Mouse (Mus musculus) kidney, embryonic 16.5 days (tissue): Measurements from ENCODE around the gene Lrrc37a. TPM values are rescaled to one million over a fixed set of nuclear protein-coding genes. Genes with fewer than 3 reads are reported as not detected.
"Not testable (repeated sequence)": the region's sequence is repeated elsewhere in the genome, so short reads cannot be mapped to it uniquely, and the experiment has no call there.

Experiments used
- ATAC-seq: fragments of 200-750 bp; cut with Nextera tagmentation; 2 replicates; pipeline ENCODE4 v1.8.0; 2017; ENCODE audit warnings: moderate TSS enrichment; ENCODE audit not compliant: low FRiP score, low TSS enrichment
- H3K27ac ChIP-seq: fragments of 300-500 bp; sonication (generic); 2 replicates; pipeline ENCODE4 v1.5.1; 2014; ENCODE audit warnings: low read length
- H3K27me3 ChIP-seq: fragments of 300-500 bp; sonication (generic); 2 replicates; pipeline ENCODE4 v1.6.1; 2014; ENCODE audit warnings: low read length, control low read depth, mixed read lengths; ENCODE audit not compliant: insufficient read depth
- H3K36me3 ChIP-seq: fragments of 300-500 bp; sonication (generic); 2 replicates; pipeline ENCODE4 v1.6.1; 2014; ENCODE audit warnings: low read length, control low read depth, mixed read lengths; ENCODE audit not compliant: insufficient read depth
- H3K4me1 ChIP-seq: fragments of 300-500 bp; sonication (generic); 2 replicates; pipeline ENCODE4 v1.6.1; 2014; ENCODE audit warnings: low read length, control low read depth, mixed read lengths; ENCODE audit not compliant: insufficient read depth
- H3K4me2 ChIP-seq: fragments of 300-500 bp; sonication (generic); replicated peaks from 2 replicates; pipeline ENCODE4 v1.6.1; 2014; ENCODE audit warnings: low read depth, low read length
- H3K4me3 ChIP-seq: fragments of 300-500 bp; sonication (generic); 2 replicates; pipeline ENCODE4 v1.5.1; 2014; ENCODE audit warnings: mild to moderate bottlenecking, low read length
- H3K9ac ChIP-seq: fragments of 300-500 bp; sonication (generic); replicated peaks from 2 replicates; pipeline ENCODE4 v1.6.1; 2014; ENCODE audit warnings: low read length
- H3K9me3 ChIP-seq: fragments of 300-500 bp; sonication (generic); 2 replicates; pipeline ENCODE4 v1.6.1; 2016; ENCODE audit warnings: low read length, control low read depth
- WGBS: fragments of 180-500 bp; shearing (Covaris S2); extraction: QIAGEN DNeasy Blood & Tissue Kit; methylation state at CpG from one replicate; pipeline ENCODE4 v1.1.7; 2014; 5-methylcytosine and 5-hydroxymethylcytosine counted together
- polyA plus RNA-seq: library from polyadenylated mRNA; unstranded; fragments of >200 nt; fragmentation: Nextera tagmentation; extraction: Ambion mirVana; gene quantifications from 2 replicates; pipeline ENCODE4 v1.2.1, GENCODE M21; 2015

The Lrrc37a gene
- not detected in 2 replicates for polyA plus RNA-seq

DNA sequence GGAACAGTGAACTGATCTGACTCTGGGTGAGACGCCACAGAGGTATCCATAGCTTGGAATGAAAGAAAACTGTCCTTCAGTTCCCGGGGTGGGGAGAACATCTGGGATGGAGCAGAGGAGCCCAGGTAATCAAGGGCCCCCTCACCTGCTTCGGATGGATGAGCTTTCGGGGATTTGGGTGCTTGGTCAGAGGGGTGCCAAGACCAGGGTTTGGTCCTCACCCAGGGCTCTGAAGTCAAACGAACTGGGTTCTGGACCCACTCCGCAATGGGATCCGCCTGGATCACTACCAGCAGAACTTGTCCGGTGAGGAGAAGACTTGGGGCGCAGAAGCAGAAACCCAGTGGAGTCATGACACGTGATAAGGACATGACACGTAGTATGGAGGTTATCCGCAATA is at the start of gene Lrrc37a:
Gene Lrrc37a (minus strand): TSS at position 101 of the 400 bp plus-strand sequence.
- WGBS = 90% methylated on average over 12 of the region's 12 CpGs
- peaks cover 4% of the 10 kb centered on the region; the same call in 1 of the 2 replicates for H3K27me3 ChIP-seq
- no peak within 1 kb of the TSS for H3K27ac ChIP-seq
- H3K4me3 ChIP-seq = no peak within 1 kb of the TSS
- no peak within 1 kb of the TSS for H3K9ac ChIP-seq
- H3K9me3 ChIP-seq = no peaks in the 10 kb centered on the region
- no peaks in the 10 kb centered on the region for H3K36me3 ChIP-seq
- no peak within 1 kb of the TSS for H3K4me2 ChIP-seq
- no peak for ATAC-seq
- H3K4me1 ChIP-seq = no peaks in the 10 kb centered on the region

DNA sequence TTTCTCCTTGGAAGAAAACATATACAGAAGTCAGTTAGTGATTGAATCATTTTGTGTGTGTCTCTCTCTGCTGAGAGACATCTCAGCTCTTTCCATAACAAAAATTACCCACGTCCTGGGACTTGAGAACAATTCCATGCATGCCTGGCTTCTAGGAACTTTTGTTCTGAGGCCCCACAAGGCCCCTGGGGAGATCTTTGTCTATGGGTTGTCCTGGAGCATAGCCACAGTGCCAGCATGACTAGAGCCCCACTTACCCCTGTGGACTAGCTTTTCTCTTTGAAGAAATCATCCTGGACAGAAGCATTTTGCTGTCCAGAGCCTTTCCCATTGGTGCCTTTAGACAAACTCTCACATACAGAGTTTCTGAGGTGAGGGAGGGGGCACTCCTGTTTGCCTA is 30.6 kb upstream of the Lrrc37a start:
- not testable (repeated sequence) for H3K4me3 ChIP-seq, H3K9me3 ChIP-seq, H3K27ac ChIP-seq, H3K4me1 ChIP-seq, H3K4me2 ChIP-seq, ATAC-seq, H3K36me3 ChIP-seq, H3K9ac ChIP-seq, H3K27me3 ChIP-seq
- 18% methylated on average over 1 of the region's 1 CpGs for WGBS

DNA sequence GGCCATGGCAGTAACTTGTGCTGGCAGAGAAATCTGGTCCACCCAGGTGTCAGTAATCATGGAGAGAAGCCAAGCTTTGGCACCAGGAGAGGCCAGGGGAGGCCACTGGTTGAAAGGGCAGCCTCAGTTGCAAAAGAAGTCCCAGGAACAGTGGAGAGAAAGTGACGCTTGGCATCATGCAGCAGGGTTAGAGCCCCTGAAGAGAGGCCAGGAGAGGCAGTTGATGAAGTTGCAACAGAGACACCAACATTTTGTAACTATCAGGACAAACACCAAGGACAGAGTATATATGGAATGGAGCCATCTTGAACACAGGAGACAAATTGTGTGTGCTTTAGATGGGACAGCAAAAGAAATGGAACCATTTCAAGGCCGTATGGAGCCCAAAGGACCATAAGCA is 7.7 kb upstream of the Lrrc37a start:
- no peak overlapping the region for H3K27ac ChIP-seq
- H3K4me2 ChIP-seq = no peak overlapping the region
- no peaks in the 10 kb centered on the region for H3K27me3 ChIP-seq
- H3K36me3 ChIP-seq = no peaks in the 10 kb centered on the region
- H3K4me1 ChIP-seq = no peaks in the 10 kb centered on the region
- no peak for ATAC-seq
- no peak overlapping the region for H3K9ac ChIP-seq
- peaks cover 2% of the 10 kb centered on the region; the same call in 1 of the 2 replicates for H3K9me3 ChIP-seq
- WGBS = 88% methylated on average over 2 of the region's 2 CpGs
- no peak overlapping the region for H3K4me3 ChIP-seq

DNA sequence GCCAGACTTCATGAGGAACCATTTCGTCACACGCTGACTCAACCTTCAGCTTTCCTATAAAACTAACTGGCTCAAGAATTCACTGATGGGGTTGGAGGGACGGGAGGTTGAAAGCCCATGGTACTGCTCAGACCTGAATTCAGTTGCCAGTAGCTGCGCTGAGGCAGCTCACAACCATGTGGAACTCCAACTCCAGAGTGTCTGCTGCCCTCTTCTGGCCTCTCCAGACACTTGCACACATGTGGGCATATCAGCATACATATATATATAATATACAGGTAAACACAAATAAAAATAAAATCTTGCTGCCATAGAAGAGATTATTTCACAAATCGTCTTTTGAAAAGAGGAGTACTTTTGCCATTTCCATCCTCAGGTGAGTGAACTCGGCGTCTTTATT is 40.0 kb downstream of the Lrrc37a start:
- H3K27me3 ChIP-seq = no peaks in the 10 kb centered on the region
- WGBS = 67% methylated on average over 7 of the region's 7 CpGs
- H3K4me2 ChIP-seq = no peak overlapping the region
- H3K4me1 ChIP-seq = no peaks in the 10 kb centered on the region
- no peaks in the 10 kb centered on the region for H3K36me3 ChIP-seq
- no peaks in the 10 kb centered on the region for H3K9me3 ChIP-seq
- H3K27ac ChIP-seq = no peak overlapping the region
- no peak overlapping the region for H3K4me3 ChIP-seq
- no peak overlapping the region for H3K9ac ChIP-seq
- no peak for ATAC-seq

DNA sequence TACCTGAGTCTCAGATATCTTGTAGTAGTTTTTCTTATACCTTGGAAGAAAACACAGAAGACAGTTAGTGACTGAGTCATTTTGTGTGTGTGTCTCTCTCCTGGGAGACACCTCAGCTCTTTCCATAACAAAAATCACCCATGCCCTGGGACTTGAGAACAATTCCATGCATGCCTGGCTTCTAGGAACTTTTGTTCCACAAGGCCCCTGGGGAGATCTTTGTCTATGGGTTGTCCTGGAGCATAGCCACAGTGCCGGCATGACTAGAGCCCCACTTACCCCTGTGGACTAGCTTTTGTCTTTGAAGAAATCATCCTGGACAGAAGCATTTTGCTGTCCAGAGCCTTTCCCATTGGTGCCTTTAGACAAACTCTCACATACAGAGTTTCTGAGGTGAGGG is 53.3 kb downstream of the Lrrc37a start:
- H3K9ac ChIP-seq, H3K36me3 ChIP-seq, H3K4me2 ChIP-seq, H3K4me3 ChIP-seq, H3K9me3 ChIP-seq, H3K4me1 ChIP-seq, H3K27ac ChIP-seq, H3K27me3 ChIP-seq, ATAC-seq: not testable (repeated sequence)
- WGBS = 71% methylated on average over 1 of the region's 1 CpGs

DNA sequence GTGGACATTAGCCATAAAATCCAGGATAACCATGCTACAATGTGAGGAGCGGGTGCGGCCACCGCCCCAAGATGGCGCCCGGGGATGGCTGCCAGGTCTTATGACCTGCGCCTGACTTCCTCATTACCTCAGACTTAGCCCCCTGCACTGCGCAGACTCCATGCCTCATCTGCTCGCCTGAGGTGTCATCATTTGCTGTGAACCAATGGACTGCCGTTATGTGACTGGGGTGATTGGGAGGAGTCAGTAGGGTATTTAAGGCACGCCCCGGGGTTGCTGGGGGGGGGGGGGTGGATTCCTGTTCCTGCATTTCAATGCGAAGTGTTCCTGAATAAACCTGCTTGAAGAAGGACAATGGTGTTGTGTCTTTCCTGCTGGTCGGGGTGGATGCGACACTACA is 54.7 kb downstream of the Lrrc37a start:
- not testable (repeated sequence) for H3K9me3 ChIP-seq, H3K27me3 ChIP-seq, H3K9ac ChIP-seq, H3K4me3 ChIP-seq, ATAC-seq, H3K27ac ChIP-seq, H3K36me3 ChIP-seq, H3K4me2 ChIP-seq, H3K4me1 ChIP-seq
- WGBS = 89% methylated on average over 14 of the region's 14 CpGs

DNA sequence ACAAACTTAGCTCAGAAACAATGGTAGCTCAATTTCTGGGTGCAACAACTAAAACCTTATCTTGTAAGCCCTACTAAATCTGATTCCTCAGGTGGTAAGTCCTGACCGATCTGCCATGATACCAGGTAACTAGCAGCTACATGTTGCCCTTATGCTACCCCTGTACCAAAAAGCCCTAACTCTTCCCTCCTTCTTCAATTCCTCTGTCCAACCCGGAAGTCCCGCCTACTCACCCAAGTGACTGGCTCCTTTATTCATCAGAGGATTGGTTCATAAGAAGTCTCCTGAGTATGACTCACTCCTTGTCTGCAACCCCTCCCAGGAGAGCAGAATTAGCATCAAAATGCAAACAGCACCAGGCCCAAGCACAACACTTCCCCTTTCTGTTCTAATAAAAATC is 60.7 kb downstream of the Lrrc37a start:
- Histone ChIP-seq H3K4me3 (no peak overlapping the region), H3K27ac (no peak overlapping the region), H3K36me3 (no peaks in the 10 kb centered on the region), H3K9ac (no peak overlapping the region), H3K4me2 (no peak overlapping the region), H3K4me1 (no peaks in the 10 kb centered on the region), H3K9me3 (no peaks in the 10 kb centered on the region), H3K27me3 (no peaks in the 10 kb centered on the region)
- 86% methylated on average over 3 of the region's 3 CpGs for WGBS
- no peak for ATAC-seq

DNA sequence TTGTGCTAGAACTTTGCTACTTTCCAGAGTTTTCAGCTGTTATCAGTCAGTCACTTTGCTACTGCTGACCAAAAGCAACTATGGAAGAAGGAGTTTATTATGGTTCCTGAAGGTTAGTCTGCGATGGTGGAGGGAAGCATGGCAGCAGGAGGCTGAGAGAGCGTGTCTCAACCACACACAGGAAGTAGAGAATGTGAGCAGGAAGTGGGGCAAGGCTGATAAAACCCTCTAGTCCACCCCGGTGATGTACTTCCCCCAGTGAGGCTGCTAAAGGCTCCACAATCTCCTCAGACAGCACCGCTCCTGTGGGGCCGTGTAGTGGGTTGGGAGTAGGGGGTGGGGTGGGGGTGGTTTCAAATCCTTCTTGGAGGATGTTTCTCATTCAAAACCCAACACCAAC is 68.1 kb downstream of the Lrrc37a start:
- no peak for ATAC-seq
- Histone ChIP-seq H3K4me2 (no peak overlapping the region), H3K27ac (no peak overlapping the region), H3K27me3 (no peaks in the 10 kb centered on the region), H3K9me3 (no peaks in the 10 kb centered on the region), H3K4me3 (no peak overlapping the region), H3K4me1 (no peaks in the 10 kb centered on the region), H3K36me3 (no peaks in the 10 kb centered on the region), H3K9ac (no peak overlapping the region)
- WGBS = 80% methylated on average over 5 of the region's 5 CpGs

DNA sequence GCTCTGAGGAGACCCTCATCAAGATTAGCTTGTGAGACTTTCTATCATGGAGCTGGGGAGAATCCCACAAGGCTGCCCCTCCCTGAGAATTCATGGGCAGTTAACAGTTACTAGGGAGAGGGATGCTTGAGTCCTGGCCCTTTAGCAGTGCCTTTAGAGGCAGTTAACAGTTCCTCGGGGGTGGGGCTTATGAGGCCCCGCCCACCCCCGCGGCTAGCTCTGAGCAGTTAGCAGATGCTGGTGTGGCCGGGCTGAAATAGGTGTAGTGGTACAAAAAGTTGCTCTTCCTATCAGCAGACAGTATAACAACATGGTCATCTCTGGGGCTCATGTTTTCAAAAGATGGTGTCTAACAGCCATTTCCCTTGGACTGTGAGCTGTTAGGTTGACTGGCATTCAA is 79.4 kb downstream of the Lrrc37a start:
- no peaks in the 10 kb centered on the region for H3K27me3 ChIP-seq
- 24% methylated on average over 5 of the region's 5 CpGs for WGBS
- no peak overlapping the region for H3K27ac ChIP-seq
- H3K36me3 ChIP-seq = no peaks in the 10 kb centered on the region
- no peak overlapping the region for H3K4me2 ChIP-seq
- H3K9me3 ChIP-seq = no peaks in the 10 kb centered on the region
- no peaks in the 10 kb centered on the region for H3K4me1 ChIP-seq
- no peak for ATAC-seq
- no peak overlapping the region for H3K4me3 ChIP-seq
- no peak overlapping the region for H3K9ac ChIP-seq

DNA sequence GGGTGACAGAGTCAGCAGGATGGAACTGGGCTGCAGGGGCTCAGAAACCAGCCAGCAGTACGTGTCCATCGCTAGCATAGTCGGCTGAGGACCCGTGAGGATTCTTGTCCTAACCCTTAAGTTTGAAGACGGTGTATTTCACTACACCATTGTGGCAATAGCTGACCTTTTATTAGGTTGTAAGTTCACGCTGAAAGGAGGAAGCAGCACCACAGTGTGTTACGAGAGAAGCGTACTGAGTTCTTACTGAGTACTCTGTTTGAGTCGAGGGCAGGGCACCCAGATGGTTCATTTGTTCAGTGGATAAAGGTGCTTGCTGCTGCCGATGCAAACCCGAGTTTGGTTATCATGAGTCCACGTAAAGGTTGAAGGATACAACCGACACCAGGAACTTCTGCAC is 84.7 kb downstream of the Lrrc37a start:
- WGBS = 83% methylated on average over 13 of the region's 13 CpGs
- Histone ChIP-seq H3K27ac (no peak overlapping the region), H3K4me3 (no peak overlapping the region), H3K9me3 (no peaks in the 10 kb centered on the region; the same call in 1 of the 2 replicates), H3K36me3 (no peaks in the 10 kb centered on the region), H3K4me2 (no peak overlapping the region), H3K9ac (no peak overlapping the region), H3K4me1 (no peaks in the 10 kb centered on the region), H3K27me3 (no peaks in the 10 kb centered on the region)
- no peak for ATAC-seq

DNA sequence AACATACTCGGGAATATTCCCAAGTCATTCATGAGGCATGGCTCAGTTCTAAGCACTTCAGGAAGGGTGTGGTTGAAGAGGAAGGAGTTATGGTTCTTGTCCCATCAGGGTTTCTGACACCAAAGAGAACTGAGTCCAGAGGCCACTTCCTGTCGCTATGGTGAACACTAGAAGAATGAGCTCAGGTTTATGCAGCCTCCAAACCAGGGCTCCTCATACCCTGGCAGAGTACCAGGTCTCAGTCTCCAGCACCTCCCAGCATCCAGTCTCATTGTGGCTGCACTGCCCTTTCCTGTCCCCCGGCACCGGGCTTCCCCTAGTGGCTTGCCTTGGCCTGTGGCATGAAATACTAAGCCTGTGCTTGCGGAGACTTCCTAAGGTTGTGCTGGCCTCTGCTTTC is 85.2 kb downstream of the Lrrc37a start:
- Histone ChIP-seq H3K27me3 (0 out of 2 replicates have a peak, but pooled peaks cover under 1% of the 10 kb centered on the region), H3K4me2 (no peak overlapping the region), H3K4me1 (no peaks in the 10 kb centered on the region), H3K4me3 (no peak overlapping the region), H3K9ac (no peak overlapping the region), H3K9me3 (no peaks in the 10 kb centered on the region; the same call in 1 of the 2 replicates), H3K27ac (no peak overlapping the region), H3K36me3 (no peaks in the 10 kb centered on the region)
- WGBS = 75% methylated on average over 5 of the region's 5 CpGs
- ATAC-seq = no peak
